Mouse (Mus musculus) hindbrain, embryonic 11.5 days (tissue): Measurements from ENCODE around the gene Rab35. TPM values are rescaled to one million over a fixed set of nuclear protein-coding genes. Genes with fewer than 3 reads are reported as not detected.

Source experiments
- ATAC-seq: fragments of 200-750 bp; cut with Nextera tagmentation; 2 replicates; pipeline ENCODE4 v1.8.0; 2017; ENCODE audit warnings: mild to moderate bottlenecking, moderate TSS enrichment, moderate library complexity; ENCODE audit not compliant: low FRiP score
- DNase-seq: peaks from one replicate; pipeline ENCODE4 v3.0.0-alpha.2; 2015; ENCODE audit warnings: low spot score
- H3K27ac ChIP-seq: fragments of 300-500 bp; sonication (generic); 2 replicates; pipeline ENCODE4 v1.5.1; 2014; ENCODE audit warnings: mild to moderate bottlenecking, low read depth, low read length
- H3K27me3 ChIP-seq: fragments of 300-500 bp; sonication (generic); 2 replicates; pipeline ENCODE4 v1.6.1; 2014; ENCODE audit warnings: mild to moderate bottlenecking, low read length, moderate library complexity, mixed read lengths; ENCODE audit not compliant: control insufficient read depth, insufficient read depth
- H3K36me3 ChIP-seq: fragments of 300-500 bp; sonication (generic); 2 replicates; pipeline ENCODE4 v1.6.1; 2014; ENCODE audit warnings: mild to moderate bottlenecking, low read length, moderate library complexity, mixed read lengths; ENCODE audit not compliant: control insufficient read depth, insufficient read depth
- H3K4me1 ChIP-seq: fragments of 300-500 bp; sonication (generic); replicated peaks from 2 replicates; pipeline ENCODE4 v1.6.1; 2014; ENCODE audit warnings: low read length, mixed read lengths; ENCODE audit not compliant: control insufficient read depth, insufficient read depth
- H3K4me2 ChIP-seq: fragments of 300-500 bp; sonication (generic); replicated peaks from 2 replicates; pipeline ENCODE4 v1.6.1; 2014; ENCODE audit warnings: mild to moderate bottlenecking, low read depth, low read length
- H3K4me3 ChIP-seq: fragments of 300-500 bp; sonication (generic); 2 replicates; pipeline ENCODE4 v1.5.1; 2014; ENCODE audit warnings: low read depth, low read length
- H3K9ac ChIP-seq: fragments of 300-500 bp; sonication (generic); 2 replicates; pipeline ENCODE4 v1.6.1; 2014; ENCODE audit warnings: low read depth, low read length
- H3K9me3 ChIP-seq: fragments of 300-500 bp; sonication (generic); 2 replicates; pipeline ENCODE4 v1.6.1; 2016; ENCODE audit warnings: low read length; ENCODE audit not compliant: control insufficient read depth
- WGBS: fragments of 180-500 bp; shearing (Covaris S2); extraction: QIAGEN DNeasy Blood & Tissue Kit; methylation state at CpG from one replicate; pipeline ENCODE4 v1.1.7; 2014; 5-methylcytosine and 5-hydroxymethylcytosine counted together
- polyA plus RNA-seq: library from polyadenylated mRNA; unstranded; fragments of >200 nt; fragmentation: Nextera tagmentation; extraction: Ambion mirVana; gene quantifications from 2 replicates; pipeline ENCODE4 v1.2.1, GENCODE M21; 2014

The Rab35 gene
- polyA plus RNA-seq, 1 experiment from 2014 or later = 18.8 TPM

- no peaks in the 10 kb centered on the region for H3K9me3 ChIP-seq
- 71% methylated on average over 4 of the region's 4 CpGs for WGBS
- DNase-seq = peak; percentile 11
- H3K9ac ChIP-seq = peak overlapping the region; percentile 79
- H3K27me3 ChIP-seq = no peaks in the 10 kb centered on the region
- H3K4me2 ChIP-seq = peak overlapping the region; percentile 40
- H3K4me3 ChIP-seq = peak overlapping the region; percentile 86
- no peaks in the 10 kb centered on the region for H3K36me3 ChIP-seq
- no peak overlapping the region for H3K27ac ChIP-seq
- no peak for ATAC-seq
- peaks cover 4% of the 10 kb centered on the region; the same call in 1 of the 2 replicates for H3K4me1 ChIP-seq
Measured at GRCm38 (mm10) chr5:115633060-115633459, 1.4 kb downstream of the Rab35 start.

GRCm38 (mm10) chr5:115634046-115634445 lies 2.3 kb downstream of the Rab35 start:
- no peak for ATAC-seq
- Histone ChIP-seq H3K36me3 (no peaks in the 10 kb centered on the region), H3K4me3 (no peak overlapping the region), H3K27me3 (no peaks in the 10 kb centered on the region), H3K9me3 (no peaks in the 10 kb centered on the region), H3K27ac (no peak overlapping the region), H3K4me1 (peaks cover 4% of the 10 kb centered on the region; the same call in 1 of the 2 replicates), H3K4me2 (no peak overlapping the region), H3K9ac (no peak overlapping the region)
- DNase-seq = no peak
- 92% methylated on average over 8 of the region's 8 CpGs for WGBS

GRCm38 (mm10) chr5:115635536-115635935 lies 3.8 kb downstream of the Rab35 start:
- Histone ChIP-seq H3K9me3 (no peaks in the 10 kb centered on the region), H3K27me3 (no peaks in the 10 kb centered on the region), H3K36me3 (no peaks in the 10 kb centered on the region), H3K4me2 (no peak overlapping the region), H3K9ac (no peak overlapping the region), H3K27ac (no peak overlapping the region), H3K4me3 (no peak overlapping the region), H3K4me1 (peaks cover 4% of the 10 kb centered on the region; the same call in 1 of the 2 replicates)
- DNase-seq (no peak), ATAC-seq (no peak)
- WGBS = 77% methylated on average over 6 of the region's 6 CpGs

- DNase-seq (no peak), ATAC-seq (no peak)
- 85% methylated on average over 9 of the region's 9 CpGs for WGBS
- no peaks in the 10 kb centered on the region for H3K4me1 ChIP-seq
- H3K9me3 ChIP-seq = no peaks in the 10 kb centered on the region
- no peaks in the 10 kb centered on the region for H3K27me3 ChIP-seq
- H3K4me3 ChIP-seq = no peak overlapping the region
- peaks cover 12% of the 10 kb centered on the region; the same call in 1 of the 2 replicates for H3K36me3 ChIP-seq
- no peak overlapping the region for H3K9ac ChIP-seq
- H3K27ac ChIP-seq = no peak overlapping the region
- no peak overlapping the region for H3K4me2 ChIP-seq
Measured at GRCm38 (mm10) chr5:115644192-115644591, 12.5 kb downstream of the Rab35 start.

- H3K27ac ChIP-seq = no peak overlapping the region
- DNase-seq (no peak), ATAC-seq (no peak)
- H3K9me3 ChIP-seq = no peaks in the 10 kb centered on the region
- H3K36me3 ChIP-seq = peaks cover 9% of the 10 kb centered on the region; the same call in 1 of the 2 replicates
- H3K4me2 ChIP-seq = no peak overlapping the region
- no peak overlapping the region for H3K4me3 ChIP-seq
- peaks cover 4% of the 10 kb centered on the region; the same call in 1 of the 2 replicates for H3K4me1 ChIP-seq
- H3K27me3 ChIP-seq = no peaks in the 10 kb centered on the region
- no peak overlapping the region for H3K9ac ChIP-seq
- 66% methylated on average over 3 of the region's 3 CpGs for WGBS
Measured at GRCm38 (mm10) chr5:115648876-115649275, 17.2 kb downstream of the Rab35 start.

- Histone ChIP-seq H3K27ac (no peak overlapping the region), H3K4me1 (peaks cover 4% of the 10 kb centered on the region; the same call in 1 of the 2 replicates), H3K4me2 (no peak overlapping the region), H3K9ac (no peak overlapping the region), H3K4me3 (no peak overlapping the region), H3K9me3 (no peaks in the 10 kb centered on the region), H3K36me3 (peaks cover 9% of the 10 kb centered on the region; the same call in 1 of the 2 replicates), H3K27me3 (no peaks in the 10 kb centered on the region)
- WGBS = 91% methylated on average over 8 of the region's 8 CpGs
- DNase-seq = no peak
- ATAC-seq = no peak
Measured at GRCm38 (mm10) chr5:115649699-115650098, 18.0 kb downstream of the Rab35 start.

GRCm38 (mm10) chr5:115650885-115651284 lies 19.2 kb downstream of the Rab35 start:
- no peak for DNase-seq
- Histone ChIP-seq H3K9me3 (no peaks in the 10 kb centered on the region), H3K9ac (no peak overlapping the region), H3K27ac (no peak overlapping the region), H3K27me3 (no peaks in the 10 kb centered on the region), H3K36me3 (peaks cover 6% of the 10 kb centered on the region; the same call in 1 of the 2 replicates), H3K4me2 (no peak overlapping the region), H3K4me3 (no peak overlapping the region), H3K4me1 (peaks cover 4% of the 10 kb centered on the region; the same call in 1 of the 2 replicates)
- ATAC-seq = no peak
- WGBS = 93% methylated on average over 10 of the region's 10 CpGs

- Histone ChIP-seq H3K4me3 (no peak overlapping the region), H3K4me2 (peak overlapping the region; percentile 49; the same call in 1 of the 2 replicates)
Measured at GRCm38 (mm10) chr5:115651821-115652220, 20.1 kb downstream of the Rab35 start.

More at GRCm38 (mm10) chr5:115651821-115652220, 20.1 kb downstream of the Rab35 start:
- Histone ChIP-seq H3K36me3 (0 out of 2 replicates have a peak, but pooled peaks cover 2% of the 10 kb centered on the region), H3K27me3 (no peaks in the 10 kb centered on the region), H3K9me3 (no peaks in the 10 kb centered on the region), H3K4me1 (peaks cover 4% of the 10 kb centered on the region; the same call in 1 of the 2 replicates), H3K27ac (no peak overlapping the region), H3K9ac (no peak overlapping the region)
- WGBS = 93% methylated on average over 10 of the region's 10 CpGs
- DNase-seq (no peak), ATAC-seq (no peak)
